Mouse (Mus musculus): ENCODE data around the gene Tle2.

GRCm38 (mm10) chr10:81628390-81628789, 54.0 kb downstream of the Tle2 start, which contains the start of gene Ankrd24:
- TF ChIP-seq CTCF (IDR thresholded peaks at IDR 0.05; ENCODE audit: low read depth, low read length) (no peak), POLR2A (IDR thresholded peaks at IDR 0.05; ENCODE audit: extremely low read depth, insufficient read depth, low read length) (no peak)

Measured in liver, adult 2 months (tissue).